Mouse (Mus musculus) G1E (cell line): ENCODE measurements around the gene Atg5. TPM values are rescaled to one million over a fixed set of nuclear protein-coding genes. Genes with fewer than 3 reads are reported as not detected.

Source experiments
- ATAC-seq: 2 replicates; pipeline ENCODE4 v1.8.0; 2016; ENCODE audit warnings: mild to moderate bottlenecking; ENCODE audit not compliant: insufficient number of reproducible peaks, poor library complexity, low FRiP score, severe bottlenecking; ENCODE audit errors: extremely low read depth
- DNase-seq: peaks from one replicate; pipeline ENCODE4 v3.0.0; 2012; ENCODE audit warnings: low spot score
- H3K27me3 ChIP-seq: 2 replicates; pipeline ENCODE4 v1.6.1; 2012; ENCODE audit warnings: mild to moderate bottlenecking, low read length, inconsistent platforms; ENCODE audit not compliant: insufficient read depth
- H3K36me3 ChIP-seq: replicated peaks from 2 replicates; pipeline ENCODE3; 2012; ENCODE audit warnings: mild to moderate bottlenecking, inconsistent platforms
- H3K4me1 ChIP-seq: 2 replicates; pipeline ENCODE4 v1.6.1; 2012; ENCODE audit warnings: low read depth, low read length, inconsistent platforms, mixed read lengths; ENCODE audit not compliant: insufficient read depth
- H3K4me3 ChIP-seq: 2 replicates; pipeline ENCODE4 v1.5.1; 2012; ENCODE audit warnings: low read depth, mild to moderate bottlenecking, inconsistent platforms, low read length, moderate library complexity, mixed read lengths
- H3K9me3 ChIP-seq: replicated peaks from 2 replicates; pipeline ENCODE4 v1.6.1; 2012; ENCODE audit warnings: inconsistent platforms
- CTCF ChIP-seq: IDR thresholded peaks from 2 replicates; pipeline ENCODE4 v1.5.1; 2012; ENCODE audit warnings: low read depth, low read length, inconsistent platforms, mixed read lengths
- GATA1 ChIP-seq: IDR thresholded peaks from 2 replicates; pipeline ENCODE4 v1.6.1; 2012; ENCODE audit warnings: borderline replicate concordance, low read length, inconsistent platforms, mixed read lengths
- GATA2 ChIP-seq: IDR thresholded peaks from 2 replicates; pipeline ENCODE4 v1.6.1; 2012; ENCODE audit warnings: low read depth, low read length, inconsistent platforms, borderline replicate concordance
- POLR2AphosphoS5 ChIP-seq: IDR thresholded peaks from 2 replicates; pipeline ENCODE4 v1.6.1; 2012; ENCODE audit warnings: low read depth, low read length, inconsistent platforms; ENCODE audit not compliant: insufficient replicate concordance
- TAL1 ChIP-seq: conservative IDR thresholded peaks from 2 replicates; pipeline ENCODE4 v1.6.1; 2012; ENCODE audit warnings: low read depth, low read length, inconsistent platforms, mixed read lengths
- polyA plus RNA-seq: library from polyadenylated mRNA; stranded (reverse); fragments of >175 nt; gene quantifications from 2 replicates; pipeline ENCODE4 v1.2.3, GENCODE M21; 2012
- total RNA-seq, 2 experiments: library from RNA; stranded (forward) in 1 of 2; stranded (reverse) in 1 of 2; fragments of 200-1000 nt in 1 of 2; fragments of >200 nt in 1 of 2; fragmentation: Nextera tagmentation in 1 of 2; gene quantifications; 2 replicates each; pipeline ENCODE4 v1.2.3; 2014 to 2017

Atg5 gene
- total and polyA plus RNA-seq, 3 experiments: 4.4 to 23.3 (median 23.2) TPM

DNA sequence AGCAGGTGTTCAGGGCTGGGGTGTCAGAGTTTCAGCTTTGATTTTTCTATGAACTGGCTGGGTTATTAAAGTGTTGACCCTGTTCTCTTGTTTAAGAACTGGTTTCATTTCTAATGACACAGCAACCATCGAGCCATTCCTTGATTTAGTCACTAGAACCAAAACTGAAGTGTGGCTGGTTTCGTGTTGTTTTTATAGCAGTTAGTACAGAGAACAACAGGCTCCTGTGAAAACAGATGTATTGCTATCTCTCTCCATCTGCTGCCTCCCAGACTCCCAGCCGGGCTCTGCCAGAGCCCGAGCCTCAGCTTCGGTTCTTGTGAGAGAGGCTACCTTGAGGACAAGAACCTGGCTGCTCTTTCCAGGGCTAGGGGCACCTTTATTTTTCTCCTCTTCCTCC is 109.7 kb downstream of the Atg5 start:
- DNase-seq: no peak
- H3K4me1 ChIP-seq: peaks cover 39% of the 10 kb centered on the region
- TF ChIP-seq GATA1 (no peak), POLR2AphosphoS5 (no peak), TAL1 (no peak), GATA2 (no peak), CTCF (no peak)

DNA sequence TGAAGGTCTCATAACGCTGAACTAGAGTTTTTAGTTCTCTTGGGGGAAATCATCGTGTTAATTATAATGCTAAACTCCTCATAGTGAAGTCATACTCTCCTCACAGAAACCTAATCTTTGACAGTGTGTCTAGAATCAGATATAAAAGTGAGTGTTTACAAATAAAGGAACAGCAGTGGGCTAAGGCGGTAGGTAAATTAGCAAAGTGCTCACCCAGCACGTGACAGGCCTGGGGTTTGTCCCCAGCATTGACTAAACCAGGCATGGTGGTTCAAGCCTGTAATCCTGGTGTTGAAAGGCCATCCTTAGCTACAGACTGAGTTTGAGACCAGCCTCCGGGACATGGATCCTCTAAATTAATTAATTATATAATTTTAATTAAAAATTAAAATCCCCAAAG is 110.2 kb downstream of the Atg5 start:
- no peaks in the 10 kb centered on the region for H3K9me3 ChIP-seq
- no peaks in the 10 kb centered on the region for H3K27me3 ChIP-seq
- peaks cover 34% of the 10 kb centered on the region for H3K4me1 ChIP-seq
- TF ChIP-seq POLR2AphosphoS5 (no peak), CTCF (no peak), TAL1 (no peak), GATA1 (no peak), GATA2 (no peak)
- no peaks in the 10 kb centered on the region for H3K36me3 ChIP-seq
- no peak overlapping the region for H3K4me3 ChIP-seq
- ATAC-seq (no peak), DNase-seq (no peak)

More for the DNA sequence above, 109.7 kb downstream of the Atg5 start:
- Histone ChIP-seq H3K36me3 (no peaks in the 10 kb centered on the region), H3K4me3 (no peak overlapping the region; the same call in 1 of the 2 replicates), H3K27me3 (no peaks in the 10 kb centered on the region), H3K9me3 (no peaks in the 10 kb centered on the region)
- ATAC-seq: peak; percentile 22; the same call in 1 of the 2 replicates

- Histone ChIP-seq H3K36me3 (no peaks in the 10 kb centered on the region), H3K4me3 (peak overlapping the region; percentile 48; the same call in 1 of the 2 replicates), H3K27me3 (no peaks in the 10 kb centered on the region), H3K9me3 (no peaks in the 10 kb centered on the region), H3K4me1 (peaks cover 25% of the 10 kb centered on the region)
- ATAC-seq (no peak), DNase-seq (no peak)
- no peak for TF ChIP-seq TAL1
- TF ChIP-seq GATA2: no peak
- no peak for TF ChIP-seq CTCF
Observed at GRCm38 (mm10) chr10:44380476-44381208, 112.5 kb downstream of the Atg5 start.

DNA sequence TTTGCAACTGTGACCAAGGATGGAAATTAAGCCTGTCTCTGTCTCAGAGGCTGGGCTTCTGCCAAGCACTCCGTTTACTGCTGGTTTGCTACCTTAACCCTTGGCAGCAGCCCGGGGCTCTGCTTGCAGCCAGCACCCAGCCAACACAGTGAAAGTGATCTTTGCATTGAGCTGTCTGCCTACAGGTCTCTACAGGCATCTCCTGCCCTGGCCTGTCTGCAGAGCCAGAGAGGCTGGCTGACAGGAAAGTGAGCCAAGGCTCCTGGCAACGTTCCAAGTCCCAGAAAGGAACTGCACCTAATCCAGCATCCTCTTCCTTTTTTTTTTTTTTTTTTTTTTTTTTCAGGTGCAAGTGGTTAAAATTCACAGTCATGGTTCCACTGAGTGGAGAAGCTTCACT is 113.2 kb downstream of the Atg5 start:
- Histone ChIP-seq H3K27me3 (no peaks in the 10 kb centered on the region), H3K4me1 (peaks cover 25% of the 10 kb centered on the region), H3K36me3 (no peaks in the 10 kb centered on the region), H3K9me3 (no peaks in the 10 kb centered on the region), H3K4me3 (no peak overlapping the region)
- DNase-seq (no peak), ATAC-seq (no peak)
- no peak for TF ChIP-seq POLR2AphosphoS5
- no peak for TF ChIP-seq GATA2
- TF ChIP-seq GATA1: no peak
- no peak for TF ChIP-seq CTCF
- TF ChIP-seq TAL1: no peak

GRCm38 (mm10) chr10:44381948-44382347 is 113.8 kb downstream of the Atg5 start:
- Histone ChIP-seq H3K27me3 (no peaks in the 10 kb centered on the region), H3K9me3 (no peaks in the 10 kb centered on the region), H3K36me3 (no peaks in the 10 kb centered on the region), H3K4me1 (peaks cover 25% of the 10 kb centered on the region), H3K4me3 (no peak overlapping the region)
- TF ChIP-seq GATA2: no peak
- TF ChIP-seq POLR2AphosphoS5: no peak
- no peak for TF ChIP-seq GATA1
- DNase-seq (no peak), ATAC-seq (no peak)

DNA sequence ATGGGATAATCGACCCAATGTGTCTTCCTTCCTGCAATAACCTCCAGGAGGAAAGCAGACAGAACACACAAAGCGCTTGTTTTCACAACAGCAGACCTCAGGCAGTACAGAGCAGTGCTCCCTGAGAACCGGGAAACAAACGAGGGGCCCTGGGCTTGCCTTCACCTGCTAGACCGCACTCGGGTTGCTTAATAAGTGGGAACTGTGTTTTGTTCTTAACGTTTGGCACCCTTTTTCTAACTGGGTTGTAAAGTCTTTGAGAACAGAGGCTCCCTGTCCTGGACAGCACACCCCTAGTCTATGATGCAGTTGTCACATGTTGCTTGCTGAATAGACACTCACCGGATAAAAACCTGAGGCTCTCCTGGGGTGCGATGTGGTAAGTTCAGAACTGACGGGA is 115.1 kb downstream of the Atg5 start:
- no peak for TF ChIP-seq CTCF
- no peak for TF ChIP-seq TAL1
- TF ChIP-seq GATA1: no peak
- TF ChIP-seq GATA2: no peak
- TF ChIP-seq POLR2AphosphoS5: no peak
- H3K4me1 ChIP-seq: peaks cover 18% of the 10 kb centered on the region
- DNase-seq: no peak
- H3K36me3 ChIP-seq: no peaks in the 10 kb centered on the region
- ATAC-seq: no peak
- no peak overlapping the region for H3K4me3 ChIP-seq
- H3K9me3 ChIP-seq: no peaks in the 10 kb centered on the region
- no peaks in the 10 kb centered on the region for H3K27me3 ChIP-seq

DNA sequence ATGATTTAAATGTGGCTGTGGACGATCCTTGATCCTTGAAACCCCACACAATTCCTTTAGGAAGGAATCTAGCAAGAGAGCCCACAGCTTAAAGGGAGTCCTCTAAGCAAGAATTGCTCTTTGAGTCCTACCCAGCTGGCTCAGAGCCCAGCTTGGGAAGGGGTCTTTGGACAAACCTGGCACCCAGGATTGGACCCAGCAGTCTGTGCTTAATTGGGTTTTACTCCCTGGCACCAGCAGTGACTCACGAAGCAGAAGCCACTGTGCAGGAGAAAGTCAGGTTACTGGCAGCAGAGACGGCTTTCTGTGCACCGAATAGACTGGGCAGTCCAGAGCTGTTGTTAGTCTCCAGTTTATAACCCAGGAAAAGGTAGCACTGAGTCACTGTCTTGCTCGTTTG is 117.1 kb downstream of the Atg5 start:
- peaks cover 12% of the 10 kb centered on the region for H3K4me1 ChIP-seq
- no peaks in the 10 kb centered on the region for H3K27me3 ChIP-seq
- no peak overlapping the region for H3K4me3 ChIP-seq
- H3K36me3 ChIP-seq: no peaks in the 10 kb centered on the region
- ATAC-seq (no peak), DNase-seq (no peak)
- no peaks in the 10 kb centered on the region for H3K9me3 ChIP-seq
- TF ChIP-seq CTCF (no peak), TAL1 (no peak), GATA2 (no peak), POLR2AphosphoS5 (no peak), GATA1 (no peak)
